Mouse (Mus musculus) midbrain, embryonic 15.5 days (tissue): ENCODE results near the gene Opa3. TPM values are rescaled to one million over a fixed set of nuclear protein-coding genes. Genes with fewer than 3 reads are reported as not detected.

Source experiments
- ATAC-seq: fragments of 200-750 bp; cut with Nextera tagmentation; replicated peaks from 2 replicates; pipeline ENCODE4 v1.8.0; 2017; ENCODE audit warnings: moderate TSS enrichment
- H3K27ac ChIP-seq: fragments of 300-500 bp; sonication (generic); 2 replicates; pipeline ENCODE4 v1.5.1; 2015; ENCODE audit warnings: mild to moderate bottlenecking, inconsistent platforms
- H3K27me3 ChIP-seq: fragments of 300-500 bp; sonication (generic); replicated peaks from 2 replicates; pipeline ENCODE4 v1.6.1; 2015; ENCODE audit warnings: inconsistent platforms
- H3K36me3 ChIP-seq: fragments of 300-500 bp; sonication (generic); replicated peaks from 2 replicates; pipeline ENCODE4 v1.6.1; 2015; ENCODE audit warnings: inconsistent platforms
- H3K4me1 ChIP-seq: fragments of 300-500 bp; sonication (generic); 2 replicates; pipeline ENCODE4 v1.6.1; 2015; ENCODE audit warnings: inconsistent platforms
- H3K4me2 ChIP-seq: fragments of 300-500 bp; sonication (generic); 2 replicates; pipeline ENCODE4 v1.6.1; 2015; ENCODE audit warnings: inconsistent platforms, mild to moderate bottlenecking, moderate library complexity
- H3K4me3 ChIP-seq: fragments of 300-500 bp; sonication (generic); 2 replicates; pipeline ENCODE4 v1.5.1; 2015; ENCODE audit warnings: mild to moderate bottlenecking, inconsistent platforms
- H3K9ac ChIP-seq: fragments of 300-500 bp; sonication (generic); 2 replicates; pipeline ENCODE4 v1.6.1; 2015; ENCODE audit warnings: mild to moderate bottlenecking, inconsistent platforms
- H3K9me3 ChIP-seq: fragments of 300-500 bp; sonication (generic); 2 replicates; pipeline ENCODE4 v1.6.1; 2016; ENCODE audit warnings: inconsistent platforms
- WGBS: fragments of 180-500 bp; shearing (Covaris S2); methylation state at CpG from one replicate; pipeline ENCODE4 v1.1.7; 2015; ENCODE audit warnings: mixed read lengths; 5-methylcytosine and 5-hydroxymethylcytosine counted together
- polyA plus RNA-seq: library from polyadenylated mRNA; unstranded; fragments of >200 nt; fragmentation: Nextera tagmentation; extraction: Ambion mirVana; gene quantifications from 2 replicates; pipeline ENCODE4 v1.2.1, GENCODE M21; 2015

The Opa3 gene
- polyA plus RNA-seq, 1 experiment from 2014 or later, result 37.9 TPM

DNA sequence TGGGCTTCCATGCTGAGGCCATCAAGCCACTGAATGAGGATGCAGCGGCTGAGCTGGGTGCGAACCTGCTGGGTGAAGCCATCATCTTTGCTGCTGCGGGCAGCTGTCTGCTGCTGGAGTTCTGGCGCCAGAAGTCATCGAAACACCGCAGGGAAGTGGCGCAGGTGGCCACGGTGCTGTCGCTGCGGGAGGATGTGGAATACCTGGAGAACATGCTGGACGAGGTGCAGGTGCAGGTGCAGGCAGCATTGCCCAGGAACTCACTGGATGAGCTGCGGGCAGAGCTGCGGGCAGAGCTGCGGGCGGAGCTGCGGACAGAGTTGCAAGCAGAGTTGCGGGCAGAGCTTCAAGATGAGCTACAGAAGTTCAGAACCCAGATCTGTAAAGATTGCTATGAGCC, 27.3 kb downstream of the Opa3 start:
- Histone ChIP-seq H3K4me1 (no peaks in the 10 kb centered on the region), H3K9me3 (no peaks in the 10 kb centered on the region), H3K9ac (no peak overlapping the region), H3K36me3 (peaks cover 22% of the 10 kb centered on the region; the same call in 1 of the 2 replicates), H3K4me2 (no peak overlapping the region), H3K27me3 (no peaks in the 10 kb centered on the region), H3K27ac (no peak overlapping the region), H3K4me3 (no peak overlapping the region)
- 84% methylated on average over 17 of the region's 17 CpGs for WGBS
- no peak for ATAC-seq

DNA sequence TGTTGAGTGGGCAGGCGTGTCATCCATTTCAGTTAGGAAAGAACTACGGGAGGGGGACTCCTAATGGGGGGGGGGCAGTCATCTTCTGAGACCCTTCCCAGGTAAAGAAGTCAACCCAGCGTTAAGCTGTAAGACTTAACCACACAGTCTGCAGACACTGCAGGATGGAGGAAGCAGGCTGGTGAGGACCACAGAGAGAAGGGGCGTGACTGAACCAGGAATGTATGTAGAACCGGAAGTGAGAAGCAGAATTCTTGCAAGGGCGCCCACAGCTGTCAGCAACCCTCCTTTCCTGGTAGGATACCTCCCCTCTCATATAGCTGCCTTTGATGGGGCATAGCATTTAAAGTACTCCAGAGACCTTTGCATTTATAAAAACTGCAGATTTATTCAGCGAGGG, 28.4 kb downstream of the Opa3 start:
- H3K9ac ChIP-seq, result no peak overlapping the region
- H3K4me2 ChIP-seq, result no peak overlapping the region
- no peak overlapping the region for H3K4me3 ChIP-seq
- no peak overlapping the region for H3K27ac ChIP-seq
- no peaks in the 10 kb centered on the region for H3K9me3 ChIP-seq
- no peak for ATAC-seq
- H3K27me3 ChIP-seq, result no peaks in the 10 kb centered on the region
- 90% methylated on average over 7 of the region's 7 CpGs for WGBS
- H3K4me1 ChIP-seq, result no peaks in the 10 kb centered on the region
- peaks cover 22% of the 10 kb centered on the region; the same call in 1 of the 2 replicates for H3K36me3 ChIP-seq

DNA sequence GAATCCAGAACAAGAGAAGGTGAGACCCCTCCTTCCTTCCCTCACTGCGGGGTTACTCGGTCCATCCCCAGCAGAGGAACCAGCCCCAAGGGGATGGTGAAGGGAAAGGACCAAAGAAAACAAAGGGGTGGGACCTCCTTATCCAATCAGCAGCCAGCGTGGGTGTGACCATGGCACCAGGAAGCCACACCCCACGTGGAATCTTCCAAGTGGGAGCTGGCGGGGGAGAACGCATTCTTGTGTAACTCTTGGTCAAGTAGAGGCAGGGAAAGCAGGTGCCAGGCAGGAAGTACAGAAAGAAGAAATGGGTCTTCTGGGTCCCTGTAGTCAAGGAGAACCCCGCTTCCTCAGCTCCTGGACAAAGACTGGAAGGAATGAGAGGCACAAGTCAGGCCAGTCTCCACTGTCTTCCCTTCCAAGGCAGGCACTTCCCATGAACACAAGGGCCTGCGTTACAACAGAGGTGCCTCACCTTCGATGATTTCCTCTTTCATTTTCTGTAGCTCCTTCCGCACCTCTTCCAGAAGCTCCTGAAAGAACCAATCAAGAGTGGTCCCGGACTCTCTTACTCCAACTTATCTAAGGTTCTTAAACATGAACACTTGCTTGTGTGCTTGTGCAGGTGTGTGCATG, 29.4 kb downstream of the Opa3 start:
- no peak overlapping the region for H3K4me2 ChIP-seq
- no peaks in the 10 kb centered on the region for H3K9me3 ChIP-seq
- H3K4me1 ChIP-seq, result no peaks in the 10 kb centered on the region
- peaks cover 22% of the 10 kb centered on the region; the same call in 1 of the 2 replicates for H3K36me3 ChIP-seq
- peak; percentile 71 for ATAC-seq
- H3K27me3 ChIP-seq, result no peaks in the 10 kb centered on the region
- H3K27ac ChIP-seq, result no peak overlapping the region
- H3K9ac ChIP-seq, result no peak overlapping the region
- no peak overlapping the region for H3K4me3 ChIP-seq
- WGBS, result 32% methylated on average over 11 of the region's 11 CpGs

DNA sequence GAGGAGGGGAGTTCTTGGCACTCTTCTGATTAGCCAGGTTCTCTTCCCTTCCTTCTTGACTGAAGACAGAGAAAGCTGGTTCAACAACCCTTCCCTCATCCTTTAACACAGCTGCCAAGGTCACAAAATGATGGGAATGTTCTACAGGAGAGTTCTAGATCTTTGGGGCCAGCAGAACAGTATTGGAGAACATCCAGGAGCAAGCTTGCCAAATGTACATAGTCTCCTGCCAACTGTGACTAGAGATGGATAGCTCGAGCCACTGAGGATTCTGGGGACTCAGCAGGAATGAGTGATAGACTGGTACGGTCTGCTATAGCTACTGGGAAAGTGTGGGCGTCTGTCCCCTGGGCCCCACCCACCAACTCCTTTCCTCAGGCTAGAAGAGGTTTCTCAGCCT, 30.2 kb downstream of the Opa3 start:
- no peak overlapping the region for H3K4me3 ChIP-seq
- H3K27ac ChIP-seq, result no peak overlapping the region
- H3K27me3 ChIP-seq, result no peaks in the 10 kb centered on the region
- WGBS, result 85% methylated on average over 3 of the region's 3 CpGs
- no peak overlapping the region for H3K4me2 ChIP-seq
- H3K36me3 ChIP-seq, result peaks cover 25% of the 10 kb centered on the region; the same call in 1 of the 2 replicates
- H3K9ac ChIP-seq, result no peak overlapping the region
- H3K4me1 ChIP-seq, result no peaks in the 10 kb centered on the region
- no peaks in the 10 kb centered on the region for H3K9me3 ChIP-seq
- no peak for ATAC-seq

DNA sequence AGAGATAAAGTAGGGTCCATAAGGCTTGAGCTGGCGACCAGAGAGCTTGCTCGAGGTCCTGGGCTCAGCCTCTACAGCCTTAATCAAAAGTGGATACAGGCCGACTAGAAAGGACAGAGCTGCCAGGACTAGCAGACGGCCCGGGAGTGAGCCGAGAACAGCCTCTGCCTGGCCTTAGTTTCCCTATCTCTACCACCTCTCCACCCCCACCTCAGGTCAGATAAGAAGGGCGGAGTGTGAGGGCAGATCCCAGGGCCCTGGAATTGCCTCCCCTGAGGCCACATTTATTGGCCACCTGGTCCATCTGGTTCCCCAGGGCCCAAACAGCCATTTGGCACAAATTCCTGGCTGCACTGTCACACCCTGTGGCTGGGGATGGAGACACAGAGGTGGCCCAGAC, 37.0 kb downstream of the Opa3 start:
- Histone ChIP-seq H3K4me1 (peaks cover 12% of the 10 kb centered on the region), H3K27ac (no peak overlapping the region), H3K9me3 (no peaks in the 10 kb centered on the region), H3K36me3 (peaks cover 19% of the 10 kb centered on the region), H3K27me3 (no peaks in the 10 kb centered on the region), H3K4me3 (no peak overlapping the region), H3K4me2 (no peak overlapping the region), H3K9ac (no peak overlapping the region)
- 76% methylated on average over 7 of the region's 7 CpGs for WGBS
- no peak for ATAC-seq

DNA sequence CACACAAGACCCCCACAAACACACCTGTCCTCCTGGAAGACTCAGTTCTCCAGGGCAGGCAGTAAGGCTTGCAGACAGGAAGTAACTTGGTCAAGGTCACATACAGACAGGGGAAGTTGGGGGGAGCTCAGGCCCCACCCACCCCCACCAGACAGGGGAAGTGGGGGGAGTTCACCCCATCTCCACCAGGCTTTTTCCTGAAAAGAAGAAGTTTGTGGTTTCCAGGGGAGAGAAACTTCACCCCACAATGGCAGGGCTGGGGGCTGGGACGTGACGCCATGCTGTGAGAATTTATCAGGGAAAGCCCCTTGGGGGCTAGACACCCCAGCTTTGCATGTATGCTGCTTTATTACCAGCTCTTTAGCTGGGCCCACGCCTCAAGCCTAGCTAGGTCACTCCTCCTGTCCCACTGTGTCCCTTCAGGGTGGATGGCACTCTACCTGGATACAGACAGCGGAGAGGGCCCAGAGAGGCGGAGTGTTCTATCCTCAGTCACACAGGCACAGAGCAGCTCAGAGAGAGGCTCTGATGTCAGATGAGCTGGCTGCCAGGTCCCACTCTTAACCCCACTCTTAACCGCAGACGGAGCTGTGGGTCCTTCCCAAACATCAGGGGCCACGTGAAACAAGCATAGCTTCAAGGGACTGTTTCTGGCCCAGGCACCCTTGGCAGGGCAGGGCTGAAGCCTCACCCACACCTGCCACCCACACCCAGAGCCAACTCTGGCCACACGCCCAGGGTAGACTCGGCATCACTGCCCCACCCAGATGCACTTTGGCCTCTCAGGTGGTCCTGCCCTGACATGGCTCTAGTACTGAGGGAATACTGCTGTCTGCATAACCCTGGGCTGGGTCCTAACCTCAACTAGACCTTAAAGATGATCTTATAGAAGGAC, 38.0 kb downstream of the Opa3 start:
- Histone ChIP-seq H3K27ac (no peak overlapping the region), H3K9ac (no peak overlapping the region), H3K4me3 (no peak overlapping the region), H3K36me3 (peaks cover 17% of the 10 kb centered on the region), H3K4me2 (no peak overlapping the region), H3K9me3 (no peaks in the 10 kb centered on the region), H3K4me1 (peaks cover 22% of the 10 kb centered on the region), H3K27me3 (no peaks in the 10 kb centered on the region)
- 84% methylated on average over 10 of the region's 10 CpGs for WGBS
- no peak for ATAC-seq

DNA sequence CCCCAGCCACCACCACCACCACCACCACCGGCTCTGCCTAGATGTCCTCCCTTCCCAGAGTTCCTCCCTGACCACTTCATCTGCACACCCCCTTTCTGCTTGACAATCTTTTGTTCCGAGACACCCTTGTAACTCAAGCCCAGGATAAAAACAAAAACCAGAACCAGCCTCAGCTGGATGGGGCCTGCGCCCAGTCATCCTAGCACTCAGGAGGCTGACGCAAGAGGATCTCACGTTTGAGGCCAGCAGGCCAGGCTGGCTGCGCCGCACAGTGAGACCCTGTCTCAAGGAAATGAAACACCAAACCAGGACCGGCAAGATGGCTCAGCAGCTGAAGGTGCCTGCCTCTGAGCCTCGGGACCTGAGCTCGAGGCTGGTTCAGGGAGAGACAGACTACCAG, 38.9 kb downstream of the Opa3 start:
- Histone ChIP-seq H3K9me3 (no peaks in the 10 kb centered on the region), H3K4me3 (no peak overlapping the region), H3K27me3 (no peaks in the 10 kb centered on the region), H3K27ac (no peak overlapping the region), H3K4me2 (no peak overlapping the region), H3K4me1 (peaks cover 22% of the 10 kb centered on the region), H3K9ac (no peak overlapping the region), H3K36me3 (peaks cover 17% of the 10 kb centered on the region)
- 76% methylated on average over 10 of the region's 10 CpGs for WGBS
- no peak for ATAC-seq

DNA sequence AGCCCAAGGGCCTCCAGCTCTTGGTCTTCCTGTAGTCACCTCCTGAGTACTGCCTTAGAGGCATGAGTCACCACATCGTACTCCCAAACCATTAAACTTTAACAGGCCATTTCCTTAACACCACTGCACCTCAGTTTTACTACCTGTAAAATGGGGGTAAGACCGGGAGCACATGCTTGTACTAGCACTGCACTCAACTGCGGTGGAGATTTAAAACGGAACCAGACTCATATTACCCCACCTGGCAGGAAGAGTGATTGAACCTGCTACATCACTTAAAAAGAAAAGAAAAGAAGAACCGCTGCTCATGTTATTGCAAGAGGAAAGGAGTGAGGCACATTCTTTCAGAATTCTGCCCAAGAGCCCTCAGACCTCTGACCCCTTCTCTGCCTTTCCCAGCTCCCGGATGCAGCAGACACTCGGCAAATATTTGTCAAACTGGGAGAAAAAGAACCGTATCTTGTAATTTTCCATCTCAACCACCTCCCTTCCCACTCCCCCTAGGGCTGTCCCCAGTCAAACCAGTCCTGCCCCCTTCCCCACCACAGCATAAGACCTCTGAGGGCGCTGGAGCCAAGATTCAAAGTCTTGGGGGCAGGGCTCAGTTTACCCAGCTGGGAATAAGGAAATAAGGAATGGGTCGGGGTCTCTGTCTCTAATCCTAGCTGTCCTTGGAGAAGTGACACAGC, 41.0 kb downstream of the Opa3 start:
- Histone ChIP-seq H3K9me3 (no peaks in the 10 kb centered on the region), H3K27ac (peak overlapping the region; percentile 42; the same call in 1 of the 2 replicates), H3K27me3 (no peaks in the 10 kb centered on the region), H3K4me3 (peak overlapping the region; percentile 96), H3K4me2 (peak overlapping the region; percentile 85), H3K9ac (peak overlapping the region; percentile 95; the same call in 1 of the 2 replicates), H3K36me3 (peaks cover 7% of the 10 kb centered on the region; the same call in 1 of the 2 replicates), H3K4me1 (peaks cover 22% of the 10 kb centered on the region)
- 59% methylated on average over 10 of the region's 10 CpGs for WGBS
- no peak for ATAC-seq

DNA sequence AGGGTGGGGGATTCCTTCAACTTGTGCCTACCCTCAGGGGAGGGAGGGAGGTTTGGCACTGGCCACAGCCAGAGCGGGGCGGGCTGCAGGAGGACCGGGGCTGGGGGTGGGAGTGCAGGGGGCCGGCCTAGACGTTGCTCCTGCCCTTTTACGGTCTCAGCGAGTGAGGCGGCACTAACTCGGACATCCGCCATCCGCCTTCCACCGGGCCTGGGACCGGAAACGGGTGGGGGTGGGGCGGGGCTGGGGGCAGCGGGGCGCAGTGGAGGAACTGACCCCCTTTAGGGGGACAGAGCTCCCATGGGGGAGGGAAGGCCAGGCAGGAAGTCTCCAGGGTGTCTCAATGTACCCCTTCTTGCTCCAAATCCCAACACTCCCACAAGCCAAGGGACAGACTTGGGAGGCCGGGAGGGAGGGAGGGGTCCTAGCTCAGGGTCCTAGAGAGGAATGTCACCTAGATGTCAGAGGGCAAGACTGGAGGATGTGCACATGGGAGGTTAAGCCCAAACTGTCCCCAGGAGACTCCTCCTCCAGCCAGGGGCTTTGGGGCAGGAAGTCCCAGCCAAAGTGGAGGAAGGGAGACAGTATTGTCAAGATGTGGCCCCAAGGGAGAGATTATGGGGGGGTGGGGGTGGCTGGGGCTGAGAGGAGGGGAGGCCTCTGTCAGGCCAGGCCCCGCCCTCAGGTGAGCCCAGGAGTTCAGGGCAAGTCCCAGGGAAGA, 41.7 kb downstream of the Opa3 start:
- H3K4me2 ChIP-seq, result peak overlapping the region; percentile 85
- H3K9ac ChIP-seq, result peak overlapping the region; percentile 95; the same call in 1 of the 2 replicates
- WGBS, result 3% methylated on average over 14 of the region's 19 CpGs
- H3K36me3 ChIP-seq, result no peaks in the 10 kb centered on the region
- H3K4me1 ChIP-seq, result peaks cover 22% of the 10 kb centered on the region
- no peak for ATAC-seq
- H3K27ac ChIP-seq, result peak overlapping the region; percentile 42
- H3K4me3 ChIP-seq, result peak overlapping the region; percentile 96
- H3K27me3 ChIP-seq, result no peaks in the 10 kb centered on the region; the same call in 1 of the 2 replicates
- H3K9me3 ChIP-seq, result no peaks in the 10 kb centered on the region

DNA sequence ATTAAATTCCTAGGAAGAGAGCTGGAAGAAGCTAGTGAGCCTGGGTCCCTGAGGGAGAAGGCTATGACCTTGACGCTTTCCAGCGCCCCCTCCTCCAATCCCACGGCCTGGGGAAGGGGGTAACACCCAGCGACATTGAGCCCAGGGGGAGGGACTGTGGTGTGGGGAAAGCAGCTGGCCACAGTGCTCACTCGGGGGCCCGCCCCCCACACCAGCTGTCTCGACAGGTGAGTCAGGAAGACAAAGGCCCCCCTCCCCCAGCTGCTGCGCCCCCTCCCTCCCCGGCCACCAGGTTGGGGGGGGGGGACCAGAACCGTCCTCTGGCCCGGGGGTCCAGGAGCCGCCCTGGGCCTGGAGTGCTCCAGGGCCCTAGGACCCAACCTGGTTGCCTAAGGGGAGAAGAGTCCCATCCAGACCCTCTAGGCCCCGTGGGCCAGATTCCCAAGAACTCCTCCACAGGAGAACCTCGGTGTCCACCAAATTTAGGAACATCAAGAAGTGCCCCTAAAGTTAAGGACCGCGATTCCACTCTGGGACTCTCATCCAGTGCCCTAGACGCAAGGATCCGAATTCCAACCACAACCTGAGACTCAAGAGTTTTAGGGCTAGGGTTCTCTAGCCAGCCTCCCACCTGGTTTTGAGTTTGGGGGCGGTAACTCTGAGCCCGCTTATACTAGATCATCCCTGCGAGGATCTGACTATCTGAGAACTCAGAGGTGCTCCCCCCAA, 42.5 kb downstream of the Opa3 start:
- Histone ChIP-seq H3K4me1 (peaks cover 22% of the 10 kb centered on the region), H3K9me3 (no peaks in the 10 kb centered on the region), H3K36me3 (no peaks in the 10 kb centered on the region), H3K4me3 (peak overlapping the region; percentile 96), H3K27me3 (no peaks in the 10 kb centered on the region; the same call in 1 of the 2 replicates), H3K4me2 (peak overlapping the region; percentile 85), H3K27ac (peak overlapping the region; percentile 29), H3K9ac (peak overlapping the region; percentile 95)
- ATAC-seq, result no peak
- WGBS, result 0% methylated on average over 18 of the region's 21 CpGs
